Mouse (Mus musculus) midbrain, embryonic 14.5 days (tissue): ENCODE results near the gene Asphd2. TPM values are rescaled to one million over a fixed set of nuclear protein-coding genes. Genes with fewer than 3 reads are reported as not detected.
"Not testable (repeated sequence)": the region's sequence is repeated elsewhere in the genome, so short reads cannot be mapped to it uniquely, and the experiment has no call there.

ENCODE experiments used
- ATAC-seq: fragments of 200-750 bp; cut with Nextera tagmentation; 2 replicates; pipeline ENCODE4 v1.8.0; 2017; ENCODE audit warnings: moderate number of reproducible peaks, moderate library complexity; ENCODE audit not compliant: low FRiP score, low TSS enrichment
- DNase-seq: peaks from one replicate; pipeline ENCODE4 v3.0.0-alpha.2; 2015
- H3K27ac ChIP-seq: fragments of 300-500 bp; sonication (generic); replicated peaks from 2 replicates; pipeline ENCODE4 v1.5.1; 2014; ENCODE audit warnings: mild to moderate bottlenecking, low read depth, low read length, moderate library complexity
- H3K27me3 ChIP-seq: fragments of 300-500 bp; sonication (generic); 2 replicates; pipeline ENCODE4 v1.6.1; 2014; ENCODE audit warnings: low read length, control low read depth, mixed read lengths; ENCODE audit not compliant: control insufficient read depth, insufficient read depth
- H3K36me3 ChIP-seq: fragments of 300-500 bp; sonication (generic); 2 replicates; pipeline ENCODE4 v1.6.1; 2014; ENCODE audit warnings: low read length, control low read depth; ENCODE audit not compliant: control insufficient read depth, insufficient read depth
- H3K4me1 ChIP-seq: fragments of 300-500 bp; sonication (generic); 2 replicates; pipeline ENCODE4 v1.6.1; 2014; ENCODE audit warnings: mild to moderate bottlenecking, antibody characterized with exemption, low read length, control low read depth; ENCODE audit not compliant: control insufficient read depth, insufficient read depth
- H3K4me2 ChIP-seq: fragments of 300-500 bp; sonication (generic); 2 replicates; pipeline ENCODE4 v1.6.1; 2014; ENCODE audit warnings: mild to moderate bottlenecking, low read length, moderate library complexity
- H3K4me3 ChIP-seq: fragments of 300-500 bp; sonication (generic); replicated peaks from 2 replicates; pipeline ENCODE4 v1.5.1; 2014; ENCODE audit warnings: low read depth, low read length
- H3K9ac ChIP-seq: fragments of 300-500 bp; sonication (generic); replicated peaks from 2 replicates; pipeline ENCODE4 v1.6.1; 2014; ENCODE audit warnings: mild to moderate bottlenecking, low read length, moderate library complexity
- H3K9me3 ChIP-seq: fragments of 300-500 bp; sonication (generic); 2 replicates; pipeline ENCODE4 v1.6.1; 2016; ENCODE audit warnings: low read length, control low read depth, mixed read lengths; ENCODE audit not compliant: control insufficient read depth
- WGBS: fragments of 180-500 bp; shearing (Covaris S2); extraction: QIAGEN DNeasy Blood & Tissue Kit; methylation state at CpG from one replicate; pipeline ENCODE4 v1.1.7; 2014; 5-methylcytosine and 5-hydroxymethylcytosine counted together
- polyA plus RNA-seq: library from polyadenylated mRNA; unstranded; fragments of >200 nt; fragmentation: Nextera tagmentation; extraction: Ambion mirVana; gene quantifications from 2 replicates; pipeline ENCODE4 v1.2.1, GENCODE M21; 2014

The Asphd2 gene
- polyA plus RNA-seq, 1 experiment from 2014 or later: 91.5 TPM

DNA sequence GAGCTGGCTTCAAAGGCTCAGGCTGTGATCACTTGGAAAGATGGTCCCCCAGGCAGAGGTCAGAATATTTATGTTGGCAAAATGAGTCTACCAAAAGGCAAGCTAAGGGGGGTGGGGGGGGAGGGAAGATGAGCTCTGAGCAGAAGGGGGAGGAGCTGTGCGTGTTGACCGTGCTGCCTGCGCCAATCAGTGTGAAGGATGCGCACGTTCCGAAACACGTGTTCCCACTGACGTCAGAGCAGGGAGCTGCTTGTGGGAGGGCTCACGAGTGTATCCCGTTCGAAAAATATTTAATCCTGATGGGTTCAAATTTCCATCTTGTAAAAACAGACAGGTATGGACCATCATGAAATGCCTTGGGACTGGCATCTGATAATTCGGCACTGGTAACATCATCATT is 24.9 kb upstream of the Asphd2 start:
- peak; percentile 57 for DNase-seq
- ATAC-seq: no peak
- H3K27me3 ChIP-seq: peaks cover 27% of the 10 kb centered on the region; the same call in 1 of the 2 replicates
- peaks cover 20% of the 10 kb centered on the region for H3K4me1 ChIP-seq
- H3K27ac ChIP-seq: no peak overlapping the region
- 35% methylated on average over 12 of the region's 12 CpGs for WGBS
- no peak overlapping the region for H3K4me3 ChIP-seq
- no peaks in the 10 kb centered on the region for H3K9me3 ChIP-seq
- H3K4me2 ChIP-seq: no peak overlapping the region
- no peak overlapping the region for H3K9ac ChIP-seq
- peaks cover 18% of the 10 kb centered on the region for H3K36me3 ChIP-seq

DNA sequence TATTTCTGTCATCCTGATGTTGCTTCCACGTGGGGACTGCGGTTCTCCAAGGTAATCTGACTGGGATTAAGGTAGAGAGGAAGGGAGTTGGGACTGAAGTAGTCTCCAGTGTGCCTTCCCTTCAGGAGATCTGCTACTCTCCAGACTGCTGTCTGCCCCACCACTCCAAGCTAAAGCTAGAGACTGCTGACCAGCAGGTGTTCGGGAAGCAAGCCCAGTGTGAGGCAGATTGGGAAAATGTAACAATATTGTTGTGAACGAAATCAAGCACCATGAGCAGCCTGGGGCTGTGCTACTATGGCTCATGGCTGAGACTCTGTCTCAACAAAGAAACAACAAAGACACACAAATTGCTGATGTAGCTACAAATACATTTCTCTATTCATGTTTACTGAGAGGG is 23.4 kb upstream of the Asphd2 start:
- Histone ChIP-seq H3K36me3 (peaks cover 18% of the 10 kb centered on the region), H3K4me1 (peaks cover 20% of the 10 kb centered on the region), H3K9ac (no peak overlapping the region), H3K4me3 (no peak overlapping the region), H3K27me3 (peaks cover 24% of the 10 kb centered on the region; the same call in 1 of the 2 replicates), H3K9me3 (no peaks in the 10 kb centered on the region), H3K4me2 (no peak overlapping the region), H3K27ac (0 out of 2 replicates have a peak overlapping the region, but pooled peaks have one; percentile 45)
- DNase-seq (no peak), ATAC-seq (no peak)
- WGBS: 37% methylated on average over 4 of the region's 4 CpGs

DNA sequence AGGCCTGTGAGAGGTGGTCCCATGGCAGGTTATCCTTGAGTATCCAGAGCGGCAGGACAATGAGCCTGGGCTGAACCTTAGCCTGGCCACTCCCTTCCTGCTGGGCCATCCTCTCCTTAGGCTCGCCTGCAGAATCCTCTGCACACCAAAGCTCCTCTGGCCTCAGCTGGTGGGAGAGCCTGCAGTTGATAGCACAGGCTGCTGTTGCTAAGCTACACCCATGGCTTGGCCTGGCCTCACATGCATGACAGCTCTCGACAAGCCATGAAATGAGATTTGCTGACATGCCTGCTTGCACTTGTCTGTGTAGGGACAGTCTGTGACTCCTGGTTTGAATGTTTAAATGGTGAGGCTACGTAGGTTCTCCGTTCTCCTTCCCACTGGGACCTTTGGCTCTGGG is 22.0 kb upstream of the Asphd2 start:
- H3K4me3 ChIP-seq: no peak overlapping the region
- H3K4me2 ChIP-seq: no peak overlapping the region
- DNase-seq: peak; percentile 78
- peak; percentile 72 for ATAC-seq
- H3K9ac ChIP-seq: no peak overlapping the region
- peaks cover 16% of the 10 kb centered on the region; the same call in 1 of the 2 replicates for H3K27me3 ChIP-seq
- WGBS: 7% methylated on average over 5 of the region's 5 CpGs
- peaks cover 15% of the 10 kb centered on the region for H3K36me3 ChIP-seq
- H3K9me3 ChIP-seq: no peaks in the 10 kb centered on the region
- peak overlapping the region; percentile 81 for H3K27ac ChIP-seq
- H3K4me1 ChIP-seq: peaks cover 30% of the 10 kb centered on the region

DNA sequence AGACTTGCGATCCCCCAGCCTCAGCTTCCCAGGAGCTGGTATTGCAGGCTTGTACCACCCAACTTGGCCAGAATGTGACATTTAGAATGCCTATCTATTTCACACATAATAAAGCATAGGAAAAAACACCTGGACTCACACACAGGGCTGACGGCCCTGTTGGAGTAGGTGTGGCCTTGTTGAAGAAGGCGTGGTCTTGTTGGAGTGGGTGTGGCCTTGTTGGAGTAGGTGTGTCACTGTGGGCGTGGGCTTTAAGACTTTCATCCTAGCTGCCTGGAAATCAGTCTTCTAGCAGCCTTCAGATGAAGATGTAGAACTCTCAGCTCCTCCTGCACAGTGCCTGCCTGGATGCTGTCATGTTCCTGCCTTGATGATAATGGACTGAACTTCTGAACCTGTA is 18.1 kb upstream of the Asphd2 start:
- not testable (repeated sequence) for H3K27me3 ChIP-seq, ATAC-seq, DNase-seq, H3K4me3 ChIP-seq, H3K9me3 ChIP-seq, H3K4me2 ChIP-seq, H3K36me3 ChIP-seq, H3K9ac ChIP-seq
- WGBS: 87% methylated on average over 4 of the region's 4 CpGs
- Histone ChIP-seq H3K27ac (peak overlapping the region; percentile 85), H3K4me1 (peaks cover 55% of the 10 kb centered on the region)

DNA sequence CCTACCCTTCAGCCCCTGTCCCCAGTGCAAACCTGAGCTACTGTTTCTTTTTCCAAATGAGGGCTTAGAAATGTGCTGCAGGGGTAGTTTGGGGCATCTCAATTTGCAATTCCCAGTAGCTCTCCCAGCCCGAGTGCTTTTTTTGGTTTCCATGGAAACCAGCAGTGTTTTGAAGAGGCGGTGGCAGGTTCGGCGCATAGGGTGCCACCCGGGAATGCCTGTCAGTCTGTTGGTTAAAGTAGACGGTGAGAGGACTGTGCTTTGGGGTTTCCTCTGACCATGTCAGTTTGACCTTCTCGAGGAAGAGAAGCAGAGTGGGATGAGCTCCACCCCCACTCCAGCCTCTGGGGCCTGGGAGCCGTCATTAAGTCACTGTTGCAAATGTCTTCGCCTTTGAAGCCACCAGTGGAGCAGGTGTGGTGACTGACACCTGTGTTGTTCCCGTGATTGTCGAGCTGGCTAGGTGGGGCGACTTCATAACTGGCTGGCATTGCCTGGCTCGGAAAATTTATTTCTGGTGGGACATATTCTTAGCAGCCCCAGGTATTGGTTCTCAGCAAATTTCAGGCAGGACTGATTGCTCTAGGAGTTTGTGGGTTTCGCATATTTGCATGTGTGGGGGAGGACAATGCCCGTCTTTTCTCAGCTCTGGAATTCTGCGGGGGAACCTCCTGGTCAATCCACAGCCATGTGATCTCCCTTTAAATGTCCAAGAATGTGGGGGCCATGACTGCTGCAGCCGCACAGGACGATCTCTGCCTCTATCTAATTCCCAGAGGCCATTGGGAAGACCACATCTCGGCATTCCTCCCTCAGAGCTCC is 17.1 kb upstream of the Asphd2 start:
- H3K4me3 ChIP-seq: no peak overlapping the region
- H3K4me2 ChIP-seq: peak overlapping the region; percentile 48
- H3K27ac ChIP-seq: peak overlapping the region; percentile 85
- H3K36me3 ChIP-seq: no peaks in the 10 kb centered on the region
- ATAC-seq (peak; percentile 69; the same call in 1 of the 2 replicates), DNase-seq (peak; percentile 91)
- H3K9ac ChIP-seq: no peak overlapping the region; the same call in 1 of the 2 replicates
- no peaks in the 10 kb centered on the region for H3K27me3 ChIP-seq
- H3K4me1 ChIP-seq: peaks cover 50% of the 10 kb centered on the region
- WGBS: 8% methylated on average over 19 of the region's 19 CpGs
- no peaks in the 10 kb centered on the region for H3K9me3 ChIP-seq

DNA sequence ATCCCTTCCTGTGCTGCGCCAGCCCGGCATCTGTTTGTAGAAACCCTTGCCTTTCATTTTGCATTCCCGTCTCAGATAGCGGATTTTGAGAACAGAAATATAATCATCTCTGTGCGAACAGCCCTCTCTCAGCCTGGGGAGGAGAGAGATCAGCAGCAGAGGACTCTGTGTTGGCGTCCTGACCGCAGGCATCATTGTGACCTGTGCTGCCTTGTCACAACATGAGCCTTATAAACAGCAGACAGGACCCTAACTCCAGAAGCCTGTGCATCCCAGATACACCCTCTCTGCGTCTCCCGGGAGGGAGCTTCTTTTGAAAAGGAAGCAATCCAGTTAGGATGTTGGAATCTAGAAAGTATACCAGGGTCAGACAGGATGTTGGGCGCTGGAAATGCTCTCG is 16.4 kb upstream of the Asphd2 start:
- H3K9me3 ChIP-seq: no peaks in the 10 kb centered on the region
- H3K27ac ChIP-seq: peak overlapping the region; percentile 85
- no peak for ATAC-seq

DNA sequence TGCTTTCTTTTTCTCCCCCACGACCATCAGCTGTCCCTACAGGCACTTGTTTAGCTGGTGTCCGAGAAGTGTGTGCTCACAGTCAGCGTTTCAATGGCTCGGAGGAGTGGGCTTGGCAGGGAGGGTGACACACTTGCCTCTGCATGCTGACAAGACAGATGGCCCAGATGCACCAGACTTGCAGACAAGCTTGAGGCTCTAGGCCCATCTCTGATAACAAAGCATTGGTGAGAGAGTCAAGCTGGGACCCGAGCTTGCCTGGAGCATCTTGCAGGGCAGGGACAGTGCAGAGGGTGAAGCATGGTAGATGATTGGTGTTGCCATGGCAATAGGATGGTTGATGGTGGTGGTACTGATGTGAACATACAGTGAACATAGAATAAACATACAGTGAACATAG is 14.6 kb upstream of the Asphd2 start:
- Histone ChIP-seq H3K4me1 (peaks cover 35% of the 10 kb centered on the region), H3K27ac (peak overlapping the region; percentile 28; the same call in 1 of the 2 replicates), H3K4me2 (no peak overlapping the region), H3K4me3 (no peak overlapping the region), H3K36me3 (no peaks in the 10 kb centered on the region), H3K9me3 (no peaks in the 10 kb centered on the region), H3K27me3 (no peaks in the 10 kb centered on the region), H3K9ac (no peak overlapping the region)
- ATAC-seq (no peak), DNase-seq (no peak)
- 62% methylated on average over 5 of the region's 5 CpGs for WGBS

More for the DNA sequence above, 16.4 kb upstream of the Asphd2 start:
- H3K4me3 ChIP-seq: no peak overlapping the region
- H3K36me3 ChIP-seq: no peaks in the 10 kb centered on the region
- no peak for DNase-seq
- H3K4me1 ChIP-seq: peaks cover 43% of the 10 kb centered on the region
- H3K4me2 ChIP-seq: peak overlapping the region; percentile 48
- 9% methylated on average over 11 of the region's 11 CpGs for WGBS
- no peak overlapping the region; the same call in 1 of the 2 replicates for H3K9ac ChIP-seq
- H3K27me3 ChIP-seq: no peaks in the 10 kb centered on the region

DNA sequence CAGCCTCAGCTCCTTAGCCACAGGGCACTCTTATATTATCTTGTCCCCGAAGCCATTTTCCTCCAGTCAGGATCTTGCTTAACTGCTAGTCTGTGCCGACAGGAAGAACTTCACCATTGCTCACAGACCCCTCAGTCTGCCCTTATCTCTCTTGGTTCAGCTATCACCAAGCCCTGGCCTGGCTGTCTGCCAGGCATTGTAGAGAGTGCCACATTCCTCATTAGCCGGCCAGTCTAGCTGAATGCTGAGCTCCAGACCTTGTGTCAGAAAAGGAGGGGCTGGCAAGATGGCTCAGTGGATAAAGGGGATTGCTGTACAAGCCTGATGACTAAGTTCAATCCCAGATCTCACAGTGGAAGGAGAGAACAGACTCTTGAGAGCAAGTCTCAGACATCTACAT is 11.4 kb upstream of the Asphd2 start:
- no peak overlapping the region for H3K4me2 ChIP-seq
- no peak overlapping the region for H3K9ac ChIP-seq
- 0 out of 2 replicates have a peak overlapping the region, but pooled peaks have one; percentile 4 for H3K27ac ChIP-seq
- ATAC-seq: no peak
- 64% methylated on average over 3 of the region's 3 CpGs for WGBS
- H3K4me1 ChIP-seq: peaks cover 19% of the 10 kb centered on the region
- no peaks in the 10 kb centered on the region for H3K9me3 ChIP-seq
- H3K4me3 ChIP-seq: no peak overlapping the region
- no peaks in the 10 kb centered on the region for H3K27me3 ChIP-seq
- no peaks in the 10 kb centered on the region for H3K36me3 ChIP-seq
- DNase-seq: no peak

DNA sequence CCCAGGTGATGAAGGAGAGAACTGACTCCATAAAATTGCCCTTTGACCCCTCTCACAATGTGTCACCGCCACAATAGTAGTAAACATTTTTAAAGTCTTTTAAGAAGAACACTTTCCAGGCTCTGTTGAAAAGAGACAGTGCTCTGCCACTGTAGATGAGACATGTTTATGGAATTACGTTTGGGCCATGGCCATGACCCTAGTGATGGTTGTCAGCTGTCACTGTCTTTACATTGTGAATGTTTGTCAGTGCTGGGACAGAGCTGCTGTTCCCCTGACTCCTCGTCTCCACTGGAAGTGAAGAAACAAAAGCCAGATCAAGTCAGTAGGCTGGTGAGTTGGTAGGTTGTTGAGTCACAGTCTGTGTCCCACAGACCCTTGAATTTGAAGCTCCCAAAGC is 7.8 kb upstream of the Asphd2 start:
- ATAC-seq (no peak), DNase-seq (no peak)
- H3K4me1 ChIP-seq: no peaks in the 10 kb centered on the region
- H3K36me3 ChIP-seq: no peaks in the 10 kb centered on the region
- H3K4me3 ChIP-seq: no peak overlapping the region
- H3K4me2 ChIP-seq: no peak overlapping the region
- no peaks in the 10 kb centered on the region for H3K27me3 ChIP-seq
- 64% methylated on average over 3 of the region's 3 CpGs for WGBS
- H3K27ac ChIP-seq: no peak overlapping the region
- no peak overlapping the region for H3K9ac ChIP-seq
- no peaks in the 10 kb centered on the region for H3K9me3 ChIP-seq
